ENCODE assay signal across 22 mouse cellular contexts in genomic region chr11:57010611-57011010, GRCm38 (mm10). TPM values are rescaled to one million over a fixed set of nuclear protein-coding genes. Genes with fewer than 3 reads are reported as not detected.
DNase-seq lines count a peak whose midpoint lies in the region; ATAC-seq and TF ChIP-seq lines count a peak whose summit lies in the region.
"Had no signal": no experiment of that assay in that cellular context is flagged by ENCODE, and none has a peak within 500 bp of the region (broad histone marks: within the 10 kb centered on the region; RNA-seq: fewer than 3 reads in every experiment).

No protein-coding gene starts in this region.

- ATAC-seq in forebrain, embryonic 15.5 days (replicated peaks) = no peak
- ATAC-seq in forebrain, embryonic 14.5 days = no peak
- no peak for ATAC-seq in midbrain, embryonic 14.5 days (ENCODE audit: low FRiP score, low TSS enrichment)

- TF ChIP-seq CTCF in layer of hippocampus, adult 2 months (conservative IDR thresholded peaks at IDR 0.05) = no peak
- TF ChIP-seq CTCF in olfactory bulb, adult 2 months (IDR thresholded peaks at IDR 0.05; ENCODE audit: insufficient read depth, low read depth, low read length) = no peak

- H3K36me3 ChIP-seq in forebrain, embryonic 15.5 days = no peaks in the 10 kb centered on the region
- H3K36me3 ChIP-seq in forebrain, embryonic 14.5 days (ENCODE audit: control insufficient read depth, insufficient read depth, low read length) = no peaks in the 10 kb centered on the region
- no peaks in the 10 kb centered on the region for H3K36me3 ChIP-seq in midbrain, embryonic 14.5 days (ENCODE audit: control insufficient read depth, insufficient read depth, low read length)
- H3K36me3 ChIP-seq: G1E; heart, embryonic 13.5 days had no signal

- H3K27ac ChIP-seq in forebrain, embryonic 15.5 days (replicated peaks) = peak overlapping the region; percentile 89
- H3K27ac ChIP-seq in forebrain, embryonic 14.5 days (ENCODE audit: low read depth, low read length) = no peak overlapping the region; the same call in 1 of the 2 replicates
- peak overlapping the region; percentile 89 for H3K27ac ChIP-seq in layer of hippocampus, adult 2 months
- H3K27ac ChIP-seq in midbrain, embryonic 14.5 days (replicated peaks; ENCODE audit: low read depth, low read length) = no peak overlapping the region
- peak overlapping the region; percentile 86 for H3K27ac ChIP-seq in olfactory bulb, adult 2 months (ENCODE audit: insufficient read depth, low read depth, low read length)
- H3K27ac ChIP-seq: heart, embryonic 13.5 days had no signal

- no peak overlapping the region for H3K9ac ChIP-seq in forebrain, embryonic 15.5 days (replicated peaks)
- H3K9ac ChIP-seq in forebrain, embryonic 14.5 days (ENCODE audit: low read length) = no peak overlapping the region
- H3K9ac ChIP-seq in midbrain, embryonic 14.5 days (replicated peaks; ENCODE audit: low read length) = no peak overlapping the region
- H3K9ac ChIP-seq: heart, embryonic 13.5 days had no signal

- no peak for DNase-seq in forebrain, embryonic 14.5 days (ENCODE audit: low spot score)
- DNase-seq in layer of hippocampus, adult 2 months (ENCODE audit: low spot score in 2 of 2) = no peak
- DNase-seq in layer of hippocampus, adult 18-20 months (ENCODE audit: low spot score in 2 of 2) = no peak
- DNase-seq in midbrain, embryonic 14.5 days = no peak
- DNase-seq in spleen, postnatal 14 days (ENCODE audit: low spot score in 2 of 2) = no peak
- DNase-seq in frontal cortex, postnatal 14 days (ENCODE audit: low spot score in 2 of 2) = no peak
- DNase-seq: cerebellum, adult 9-10 months; gastrocnemius, postnatal 10 days; heart, adult 18-20 months; kidney, adult 8-10 months; kidney, postnatal 25 days; layer of hippocampus, adult 9-11 months; lung, adult 18-20 months; right cerebral cortex, adult 18-20 months; thymus, postnatal 25 days had no signal

- peak overlapping the region; percentile 53; the same call in 1 of the 2 replicates for H3K4me2 ChIP-seq in forebrain, embryonic 15.5 days (replicated peaks)
- H3K4me2 ChIP-seq in forebrain, embryonic 14.5 days (ENCODE audit: low read length) = no peak overlapping the region
- H3K4me2 ChIP-seq in midbrain, embryonic 14.5 days (ENCODE audit: low read length) = peak overlapping the region; percentile 56; the same call in 1 of the 2 replicates
- H3K4me2 ChIP-seq: liver, embryonic 11.5 days had no signal

- no peak for TF ChIP-seq POLR2A in olfactory bulb, adult 2 months (IDR thresholded peaks at IDR 0.05; ENCODE audit: insufficient read depth, low read depth, low read length)

- H3K4me1 ChIP-seq in forebrain, embryonic 15.5 days = peaks cover 28% of the 10 kb centered on the region
- no peaks in the 10 kb centered on the region for H3K4me1 ChIP-seq in forebrain, embryonic 14.5 days (ENCODE audit: control insufficient read depth, insufficient read depth, low read length)
- 0 out of 2 replicates have a peak, but pooled peaks cover 11% of the 10 kb centered on the region for H3K4me1 ChIP-seq in midbrain, embryonic 14.5 days (ENCODE audit: control insufficient read depth, insufficient read depth, low read length)
- H3K4me1 ChIP-seq in olfactory bulb, adult 2 months (ENCODE audit: control insufficient read depth, insufficient read depth, low read length) = peaks cover 17% of the 10 kb centered on the region
- H3K4me1 ChIP-seq: megakaryocyte, embryonic 14.5 days had no signal

- 76% methylated on average over 6 of the region's 6 CpGs for WGBS in forebrain, embryonic 15.5 days
- WGBS in forebrain, embryonic 14.5 days = 72% methylated on average over 6 of the region's 6 CpGs
- WGBS in midbrain, embryonic 14.5 days = 74% methylated on average over 6 of the region's 6 CpGs
- 35% methylated on average over 6 of the region's 6 CpGs for WGBS in olfactory bulb, adult 2 months

- peak overlapping the region; percentile 52; the same call in 1 of the 2 replicates for H3K4me3 ChIP-seq in forebrain, embryonic 15.5 days
- H3K4me3 ChIP-seq in forebrain, embryonic 14.5 days (ENCODE audit: low read depth, low read length) = no peak overlapping the region
- peak overlapping the region; percentile 43; the same call in 1 of the 2 replicates for H3K4me3 ChIP-seq in layer of hippocampus, adult 2 months
- H3K4me3 ChIP-seq in midbrain, embryonic 14.5 days (replicated peaks; ENCODE audit: low read depth, low read length) = no peak overlapping the region
- H3K4me3 ChIP-seq in olfactory bulb, adult 2 months (ENCODE audit: insufficient read depth, low read depth, low read length) = no peak overlapping the region
- H3K4me3 ChIP-seq: megakaryocyte, embryonic 14.5 days had no signal

- no peaks in the 10 kb centered on the region for H3K27me3 ChIP-seq in forebrain, embryonic 15.5 days
- H3K27me3 ChIP-seq in forebrain, embryonic 14.5 days (replicated peaks; ENCODE audit: control insufficient read depth, insufficient read depth, low read length) = no peaks in the 10 kb centered on the region
- H3K27me3 ChIP-seq in midbrain, embryonic 14.5 days (ENCODE audit: control insufficient read depth, insufficient read depth, low read length) = no peaks in the 10 kb centered on the region

- no peaks in the 10 kb centered on the region for H3K9me3 ChIP-seq in forebrain, embryonic 15.5 days
- H3K9me3 ChIP-seq in forebrain, embryonic 14.5 days (replicated peaks; ENCODE audit: control insufficient read depth, low read length) = no peaks in the 10 kb centered on the region
- no peaks in the 10 kb centered on the region for H3K9me3 ChIP-seq in midbrain, embryonic 14.5 days (ENCODE audit: control insufficient read depth, low read length)
- H3K9me3 ChIP-seq: heart, embryonic 13.5 days; megakaryocyte, embryonic 14.5 days had no signal

RNA-seq across cellular contexts. Expression of gene Gria1, which starts 0.6 kb away (rescaled TPM):
- 55.2 and 60.6 TPM in 2 replicates for polyA plus RNA-seq in forebrain, embryonic 15.5 days (2015; fragmentation: Nextera tagmentation; extraction: Ambion mirVana)
- polyA plus RNA-seq in forebrain, embryonic 14.5 days (2014; fragmentation: Nextera tagmentation; extraction: Ambion mirVana) = 22.1 and 37.5 TPM in 2 replicates
- 100 to 1,000 TPM; 751 TPM for total RNA-seq in layer of hippocampus, adult 2 months (2021)
- total RNA-seq in layer of hippocampus, adult 18-20 months (2021) = 100 to 1,000 TPM; 712 to 732 TPM
- 30.5 and 31.9 TPM in 2 replicates for polyA plus RNA-seq in midbrain, embryonic 14.5 days (2014; fragmentation: Nextera tagmentation; extraction: Ambion mirVana)
- 75.4 and 633 TPM in 2 replicates for polyA plus RNA-seq in olfactory bulb, adult 2 months (2012; ENCODE audit: insufficient read depth, insufficient read length, low replicate concordance, missing spikeins)
- total RNA-seq: common myeloid progenitor, adult 5-6 weeks had no signal
- polyA plus RNA-seq: G1E had no signal

Comparison
In these comparisons a context has a peak if more than half of its experiments do, and no peak if none do; other contexts are left out.
1. H3K27ac ChIP-seq: peak in forebrain, embryonic 15.5 days (single experiment), layer of hippocampus, adult 2 months (single experiment) and olfactory bulb, adult 2 months (single experiment); none in forebrain, embryonic 14.5 days (single experiment) and midbrain, embryonic 14.5 days (single experiment).
2. H3K4me3 ChIP-seq: peak in forebrain, embryonic 15.5 days (single experiment) and layer of hippocampus, adult 2 months (single experiment); none in forebrain, embryonic 14.5 days (single experiment), midbrain, embryonic 14.5 days (single experiment) and olfactory bulb, adult 2 months (single experiment).